Mouse (Mus musculus) forebrain, embryonic 11.5 days (tissue): ENCODE results near the gene Sftpa1. TPM values are rescaled to one million over a fixed set of nuclear protein-coding genes. Genes with fewer than 3 reads are reported as not detected.

Experiments
- ATAC-seq: fragments of 200-750 bp; cut with Nextera tagmentation; replicated peaks from 2 replicates; pipeline ENCODE4 v1.8.0; 2017; ENCODE audit warnings: moderate TSS enrichment; ENCODE audit not compliant: low FRiP score
- DNase-seq: peaks from one replicate; pipeline ENCODE4 v3.0.0-alpha.2; 2017; ENCODE audit warnings: low spot score
- H3K27ac ChIP-seq: fragments of 300-500 bp; sonication (generic); 2 replicates; pipeline ENCODE4 v1.5.1; 2014; ENCODE audit warnings: low read depth, low read length
- H3K27me3 ChIP-seq: fragments of 300-500 bp; sonication (generic); 2 replicates; pipeline ENCODE4 v1.6.1; 2014; ENCODE audit warnings: mild to moderate bottlenecking, low read length, mixed read lengths; ENCODE audit not compliant: control insufficient read depth, insufficient read depth
- H3K36me3 ChIP-seq: fragments of 300-500 bp; sonication (generic); 2 replicates; pipeline ENCODE4 v1.6.1; 2014; ENCODE audit warnings: mild to moderate bottlenecking, low read length, moderate library complexity, mixed read lengths; ENCODE audit not compliant: control insufficient read depth, insufficient read depth
- H3K4me1 ChIP-seq: fragments of 300-500 bp; sonication (generic); replicated peaks from 2 replicates; pipeline ENCODE4 v1.6.1; 2014; ENCODE audit warnings: low read length, mixed read lengths; ENCODE audit not compliant: control insufficient read depth, insufficient read depth
- H3K4me2 ChIP-seq: fragments of 300-500 bp; sonication (generic); 2 replicates; pipeline ENCODE4 v1.6.1; 2014; ENCODE audit warnings: low read depth, mild to moderate bottlenecking, low read length, moderate library complexity, mixed read lengths; ENCODE audit not compliant: severe bottlenecking
- H3K4me3 ChIP-seq: fragments of 300-500 bp; sonication (generic); 2 replicates; pipeline ENCODE4 v1.5.1; 2014; ENCODE audit warnings: low read depth, low read length
- H3K9ac ChIP-seq: fragments of 300-500 bp; sonication (generic); 2 replicates; pipeline ENCODE4 v1.6.1; 2014; ENCODE audit warnings: low read length
- H3K9me3 ChIP-seq: fragments of 300-500 bp; sonication (generic); 2 replicates; pipeline ENCODE4 v1.6.1; 2016; ENCODE audit warnings: low read length, mixed read lengths; ENCODE audit not compliant: control insufficient read depth
- WGBS: fragments of 180-500 bp; shearing (Covaris S2); extraction: QIAGEN DNeasy Blood & Tissue Kit; methylation state at CpG from one replicate; pipeline ENCODE4 v1.1.7; 2014; 5-methylcytosine and 5-hydroxymethylcytosine counted together
- polyA plus RNA-seq: library from polyadenylated mRNA; unstranded; fragments of >200 nt; fragmentation: Nextera tagmentation; extraction: Ambion mirVana; gene quantifications from 2 replicates; pipeline ENCODE4 v1.2.1, GENCODE M21; 2014

Sftpa1 gene
- polyA plus RNA-seq, 1 experiment from 2014 or later, result not detected

DNA sequence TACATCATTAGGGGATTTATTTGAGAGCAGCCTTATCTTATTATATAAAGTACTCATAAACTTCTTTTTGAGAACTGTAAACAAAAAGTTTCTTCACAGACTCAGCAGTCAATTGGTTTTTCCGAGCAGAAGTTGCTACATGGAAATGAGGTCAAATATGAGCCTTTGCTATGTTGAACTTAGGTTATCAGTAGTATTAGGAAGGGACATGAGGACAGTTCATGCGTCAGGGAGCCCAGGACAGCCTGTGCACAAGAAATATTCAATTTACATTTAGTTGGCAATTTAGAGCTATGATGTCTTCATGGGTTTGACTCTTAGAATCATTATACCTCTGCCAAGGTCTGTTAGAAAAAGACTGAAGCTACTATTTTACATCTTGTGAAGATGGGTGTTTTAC, 29.3 kb upstream of the Sftpa1 start:
- Histone ChIP-seq H3K27ac (no peak overlapping the region), H3K36me3 (no peaks in the 10 kb centered on the region), H3K9ac (no peak overlapping the region), H3K9me3 (no peaks in the 10 kb centered on the region), H3K4me3 (no peak overlapping the region), H3K27me3 (no peaks in the 10 kb centered on the region), H3K4me2 (no peak overlapping the region), H3K4me1 (no peaks in the 10 kb centered on the region)
- DNase-seq, result no peak
- WGBS, result 86% methylated on average over 2 of the region's 2 CpGs
- no peak for ATAC-seq

DNA sequence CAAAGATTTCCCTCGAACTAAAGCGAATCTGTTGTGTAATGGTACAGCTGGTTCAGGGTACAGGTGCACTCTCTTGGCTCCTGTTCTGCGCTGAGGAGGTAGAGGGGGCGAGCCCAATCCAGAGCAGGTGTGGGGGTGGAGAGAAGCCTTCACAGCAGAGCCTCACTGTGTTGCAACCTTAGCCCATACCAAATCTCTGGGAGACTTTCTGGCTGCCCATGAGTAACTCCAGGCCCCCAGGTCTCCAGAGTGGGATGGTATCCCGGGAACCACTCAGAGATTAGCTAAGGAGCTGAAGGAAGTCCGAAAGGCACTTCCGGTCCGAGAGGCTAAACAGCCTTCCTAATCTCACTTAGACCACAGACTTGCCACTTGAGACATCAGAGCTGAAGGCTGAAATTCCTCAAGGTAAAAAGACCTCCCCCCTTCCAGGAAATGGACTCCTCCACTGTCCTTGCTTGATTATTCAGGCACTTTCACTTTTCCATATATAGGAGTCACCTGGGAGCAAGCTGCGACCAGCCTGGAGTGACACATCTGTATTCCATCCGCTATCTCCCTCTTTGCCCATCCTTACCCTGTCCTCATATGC, 26.6 kb upstream of the Sftpa1 start, which contains the start of gene Mat1a:
TSS of gene Mat1a (plus strand) at position 183 of the 592 bp plus-strand sequence.
- DNase-seq (no peak), ATAC-seq (no peak)
- no peak within 1 kb of the TSS for H3K4me2 ChIP-seq
- no peak within 1 kb of the TSS for H3K27ac ChIP-seq
- no peaks in the 10 kb centered on the region for H3K9me3 ChIP-seq
- WGBS, result 80% methylated on average over 10 of the region's 10 CpGs
- H3K36me3 ChIP-seq, result no peaks in the 10 kb centered on the region
- no peak within 1 kb of the TSS for H3K4me3 ChIP-seq
- no peaks in the 10 kb centered on the region for H3K27me3 ChIP-seq
- no peak within 1 kb of the TSS for H3K9ac ChIP-seq
- H3K4me1 ChIP-seq, result no peaks in the 10 kb centered on the region

DNA sequence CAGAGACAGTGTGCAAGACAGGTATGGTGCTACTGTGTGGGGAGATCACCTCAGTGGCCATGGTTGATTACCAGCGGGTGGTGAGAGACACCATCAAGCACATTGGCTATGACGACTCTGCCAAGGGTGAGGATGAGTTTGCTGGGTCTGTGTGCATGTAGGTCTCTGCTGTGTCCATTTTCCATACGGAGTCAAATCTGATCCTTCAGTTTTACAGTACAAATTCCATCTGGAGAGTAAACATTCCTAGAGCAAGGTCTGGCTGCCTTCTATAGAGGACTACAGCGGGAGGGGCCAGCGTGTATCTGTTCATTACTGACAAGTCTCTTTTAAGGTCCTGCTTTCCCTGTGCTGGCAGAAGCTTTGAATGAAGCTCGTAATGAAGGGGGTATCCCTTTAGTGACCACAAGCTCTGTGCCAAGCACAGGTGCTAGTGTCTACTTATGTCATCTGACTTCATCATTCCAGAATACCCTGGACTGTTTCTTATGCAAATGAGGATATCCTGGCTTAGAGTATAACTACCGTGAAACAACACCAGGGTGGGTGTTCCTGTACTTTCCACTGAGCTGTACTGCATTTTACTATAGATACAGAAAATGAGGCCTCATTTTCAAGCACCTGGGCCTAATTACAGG, 20.4 kb upstream of the Sftpa1 start:
- WGBS, result 88% methylated on average over 7 of the region's 7 CpGs
- Histone ChIP-seq H3K27me3 (no peaks in the 10 kb centered on the region), H3K4me1 (no peaks in the 10 kb centered on the region), H3K36me3 (no peaks in the 10 kb centered on the region), H3K4me3 (no peak overlapping the region), H3K9ac (no peak overlapping the region), H3K4me2 (no peak overlapping the region), H3K27ac (no peak overlapping the region), H3K9me3 (no peaks in the 10 kb centered on the region)
- ATAC-seq (no peak), DNase-seq (no peak)

DNA sequence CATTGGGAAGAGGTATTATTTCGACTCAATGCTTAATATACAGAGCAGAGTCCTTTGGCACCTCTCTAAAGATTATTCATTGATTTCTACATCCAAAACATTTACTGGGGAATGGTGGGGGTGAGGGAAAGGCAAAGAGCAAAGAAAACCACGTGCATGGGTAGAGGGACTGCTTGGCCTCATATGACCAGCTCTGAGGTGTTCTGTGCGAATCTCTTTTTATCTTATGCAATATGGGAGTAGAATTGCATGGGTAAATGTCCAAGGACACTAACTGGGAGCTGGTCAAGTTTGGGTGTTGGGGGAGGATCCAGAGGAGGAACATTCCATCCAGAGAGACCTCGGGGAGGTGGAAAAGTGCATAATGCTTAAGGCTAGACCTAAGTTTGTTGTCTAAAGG, 18.6 kb upstream of the Sftpa1 start:
- Histone ChIP-seq H3K27me3 (no peaks in the 10 kb centered on the region), H3K4me3 (no peak overlapping the region), H3K27ac (no peak overlapping the region), H3K9me3 (no peaks in the 10 kb centered on the region), H3K4me1 (no peaks in the 10 kb centered on the region), H3K4me2 (no peak overlapping the region), H3K9ac (no peak overlapping the region), H3K36me3 (no peaks in the 10 kb centered on the region)
- 82% methylated on average over 4 of the region's 4 CpGs for WGBS
- ATAC-seq, result no peak
- no peak for DNase-seq

DNA sequence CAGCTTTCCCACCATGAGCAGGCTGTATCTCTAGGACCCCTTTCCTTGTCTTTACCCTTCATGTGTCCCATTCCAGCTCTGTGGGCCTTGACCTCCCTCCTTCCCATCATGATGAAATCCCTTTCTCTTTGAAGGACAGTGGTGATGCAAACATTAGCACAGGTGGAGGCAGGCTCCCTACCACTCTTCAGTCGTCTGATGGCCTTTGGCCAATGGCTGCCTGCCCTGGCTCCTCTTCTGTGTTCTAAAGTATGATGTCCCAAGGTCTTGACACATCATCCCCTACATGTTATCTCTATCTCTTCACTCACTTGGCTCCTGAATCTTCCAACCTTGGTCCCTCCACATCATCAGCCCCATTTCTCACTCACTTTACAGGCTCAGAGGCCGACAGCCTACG, 15.3 kb upstream of the Sftpa1 start:
- H3K4me3 ChIP-seq, result no peak overlapping the region
- 84% methylated on average over 3 of the region's 3 CpGs for WGBS
- no peaks in the 10 kb centered on the region for H3K27me3 ChIP-seq
- H3K36me3 ChIP-seq, result no peaks in the 10 kb centered on the region
- no peak overlapping the region for H3K27ac ChIP-seq
- H3K9ac ChIP-seq, result no peak overlapping the region
- DNase-seq (no peak), ATAC-seq (no peak)
- H3K9me3 ChIP-seq, result no peaks in the 10 kb centered on the region
- no peaks in the 10 kb centered on the region for H3K4me1 ChIP-seq
- H3K4me2 ChIP-seq, result no peak overlapping the region

DNA sequence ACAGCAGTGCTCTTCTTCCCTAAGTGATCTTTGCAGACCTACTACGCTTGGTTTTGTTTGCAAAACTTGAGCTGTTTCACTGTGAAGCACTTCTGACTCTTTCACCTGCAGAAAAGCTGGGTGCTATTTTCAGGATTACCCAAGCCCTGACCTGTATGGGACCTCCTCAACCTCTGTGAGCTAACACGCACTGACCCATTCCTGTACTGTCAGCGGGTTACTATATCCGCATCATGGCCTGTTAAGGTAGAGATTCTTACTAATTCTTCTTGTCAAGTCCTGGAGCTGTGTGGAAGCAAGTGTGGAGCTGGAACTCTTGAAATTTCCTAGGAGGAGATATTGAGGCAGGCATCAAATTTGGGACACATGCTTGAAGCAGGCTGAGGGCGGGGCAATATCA, 6.9 kb upstream of the Sftpa1 start:
- ATAC-seq, result no peak
- H3K27me3 ChIP-seq, result no peaks in the 10 kb centered on the region
- H3K9me3 ChIP-seq, result no peaks in the 10 kb centered on the region
- no peak overlapping the region for H3K27ac ChIP-seq
- H3K4me3 ChIP-seq, result no peak overlapping the region
- no peak for DNase-seq
- no peaks in the 10 kb centered on the region for H3K36me3 ChIP-seq
- no peak overlapping the region for H3K9ac ChIP-seq
- H3K4me1 ChIP-seq, result no peaks in the 10 kb centered on the region
- WGBS, result 88% methylated on average over 5 of the region's 5 CpGs
- H3K4me2 ChIP-seq, result no peak overlapping the region

DNA sequence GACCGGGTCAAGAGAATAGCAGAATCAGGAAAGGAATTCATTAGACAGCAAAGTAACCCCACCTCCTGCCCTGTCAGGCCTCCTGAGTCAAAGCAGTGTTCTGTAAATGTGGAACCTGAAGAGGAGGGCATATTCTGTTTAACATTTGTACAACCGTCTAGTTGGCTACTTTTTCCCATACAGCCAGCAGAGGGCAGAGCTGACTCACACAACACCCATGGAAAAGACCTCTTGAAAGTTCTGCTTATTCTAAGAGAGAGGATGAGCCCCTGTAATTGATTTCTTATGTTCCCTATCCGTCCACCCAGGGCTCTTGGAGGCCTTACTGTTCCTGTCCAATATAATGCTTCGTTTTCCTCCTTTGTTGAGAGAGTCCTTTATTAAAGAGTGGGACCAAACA, 3.6 kb upstream of the Sftpa1 start:
- H3K9ac ChIP-seq, result no peak overlapping the region
- no peak for DNase-seq
- H3K36me3 ChIP-seq, result no peaks in the 10 kb centered on the region
- WGBS, result 26% methylated on average over 4 of the region's 4 CpGs
- H3K27ac ChIP-seq, result no peak overlapping the region
- H3K4me2 ChIP-seq, result no peak overlapping the region
- no peaks in the 10 kb centered on the region for H3K9me3 ChIP-seq
- H3K27me3 ChIP-seq, result no peaks in the 10 kb centered on the region
- H3K4me3 ChIP-seq, result no peak overlapping the region
- no peak for ATAC-seq
- no peaks in the 10 kb centered on the region for H3K4me1 ChIP-seq

DNA sequence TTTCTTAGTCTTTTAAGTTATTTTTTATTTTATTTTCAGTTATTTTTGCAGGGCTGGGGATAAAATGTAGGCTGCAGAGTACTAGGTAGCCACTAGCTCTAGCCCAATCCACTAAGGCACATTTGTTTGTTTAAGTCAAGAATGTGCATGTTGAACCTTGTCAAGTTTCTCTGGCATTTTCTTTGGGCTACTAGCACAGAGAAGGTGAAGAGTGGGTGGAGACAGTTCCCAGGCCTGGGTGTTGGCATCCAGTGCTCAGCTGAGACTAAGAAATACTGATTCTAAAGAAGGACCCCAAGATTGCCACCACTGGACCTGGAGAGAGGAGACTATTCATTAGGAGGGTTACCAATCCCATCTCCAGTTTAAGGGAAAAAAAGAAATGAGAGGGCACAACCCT, 5.4 kb downstream of the Sftpa1 start:
- H3K36me3 ChIP-seq, result no peaks in the 10 kb centered on the region
- ATAC-seq (no peak), DNase-seq (no peak)
- no peaks in the 10 kb centered on the region for H3K4me1 ChIP-seq
- no peaks in the 10 kb centered on the region for H3K27me3 ChIP-seq
- no peak overlapping the region for H3K4me3 ChIP-seq
- no peaks in the 10 kb centered on the region for H3K9me3 ChIP-seq
- H3K4me2 ChIP-seq, result no peak overlapping the region
- H3K9ac ChIP-seq, result no peak overlapping the region
- no peak overlapping the region for H3K27ac ChIP-seq

DNA sequence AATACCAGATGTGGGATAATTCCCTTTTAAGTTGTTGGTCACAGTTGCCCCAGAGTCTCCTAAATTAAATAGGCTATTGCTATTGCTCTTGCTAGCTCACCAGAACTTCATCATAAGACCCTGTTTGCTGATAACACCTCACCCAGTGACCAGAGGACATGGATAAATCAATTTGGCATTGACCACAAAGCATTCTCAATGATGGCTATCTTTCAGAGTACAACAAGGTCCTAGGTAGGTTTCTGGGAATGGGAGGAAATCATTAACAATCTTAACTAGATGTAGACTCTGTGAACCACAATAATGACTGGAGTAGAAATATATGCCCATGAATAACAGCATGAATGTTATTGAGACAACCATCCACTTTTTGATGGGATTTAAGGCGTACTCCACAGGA, 9.1 kb downstream of the Sftpa1 start:
- H3K9ac ChIP-seq, result no peak overlapping the region
- H3K27ac ChIP-seq, result no peak overlapping the region
- no peaks in the 10 kb centered on the region for H3K36me3 ChIP-seq
- H3K9me3 ChIP-seq, result no peaks in the 10 kb centered on the region
- DNase-seq (no peak), ATAC-seq (no peak)
- H3K27me3 ChIP-seq, result no peaks in the 10 kb centered on the region
- H3K4me1 ChIP-seq, result no peaks in the 10 kb centered on the region
- 84% methylated on average over 1 of the region's 1 CpGs for WGBS
- no peak overlapping the region for H3K4me2 ChIP-seq
- no peak overlapping the region for H3K4me3 ChIP-seq
